Mouse (Mus musculus) lung, postnatal 4 days (tissue): ENCODE results near the gene Phf23.
A peak's percentile ranks its signal among the peaks of the same experiment; 100 is the strongest.

Experiments
- DNase-seq, 2 experiments: peaks; one replicate each; pipeline ENCODE4 v3.0.0; 2021

Gene Phf23

GRCm38 (mm10) chr11:69974907-69975306, 20.7 kb upstream of the Phf23 start:
- no peak for DNase-seq

- no peak for DNase-seq
These were observed 19.3 kb upstream of the Phf23 start for GRCm38 (mm10) chr11:69976271-69976670.

- no peak for DNase-seq
These were observed 15.8 kb upstream of the Phf23 start for GRCm38 (mm10) chr11:69979827-69980195.

- DNase-seq: peak; percentile 98
These were observed 15.1 kb upstream of the Phf23 start for GRCm38 (mm10) chr11:69980196-69981140.

- peak in 1 of 2 experiments; percentile 36 for DNase-seq
These were observed 14.3 kb upstream of the Phf23 start, which contains the start of gene Ctdnep1 for GRCm38 (mm10) chr11:69981141-69981762. TSS of gene Ctdnep1 (plus strand) at chr11:69981156.

GRCm38 (mm10) chr11:69982225-69982624, 13.4 kb upstream of the Phf23 start, which contains the start of gene Elp5:
TSS of gene Elp5 (minus strand) at chr11:69982517.
- no peak for DNase-seq

- no peak for DNase-seq
These were observed 12.7 kb upstream of the Phf23 start for GRCm38 (mm10) chr11:69982877-69983276.

GRCm38 (mm10) chr11:69983377-69983776, 12.2 kb upstream of the Phf23 start:
- no peak for DNase-seq

- no peak for DNase-seq
These were observed 11.1 kb upstream of the Phf23 start for GRCm38 (mm10) chr11:69984431-69984830.

GRCm38 (mm10) chr11:69989949-69990348, 5.6 kb upstream of the Phf23 start:
- no peak for DNase-seq

GRCm38 (mm10) chr11:69990850-69991691, 4.5 kb upstream of the Phf23 start, which contains the start of gene Gabarap:
TSS of gene Gabarap (plus strand) at chr11:69991143.
- peak; percentile 97 for DNase-seq

- no peak for DNase-seq
These were observed 3.9 kb upstream of the Phf23 start for GRCm38 (mm10) chr11:69991711-69992110.

GRCm38 (mm10) chr11:69992396-69992795, 3.2 kb upstream of the Phf23 start:
- DNase-seq: no peak

- no peak for DNase-seq
These were observed 2.6 kb upstream of the Phf23 start for GRCm38 (mm10) chr11:69992932-69993331.

- DNase-seq: no peak
These were observed 1.0 kb upstream of the Phf23 start for GRCm38 (mm10) chr11:69994401-69995090.

- peak in 1 of 2 experiments; percentile 67 for DNase-seq
These were observed 834 bp downstream of the Phf23 start for GRCm38 (mm10) chr11:69996161-69997061.

- peak; percentile 93 to 95 for DNase-seq
These were observed 1.5 kb downstream of the Phf23 start for GRCm38 (mm10) chr11:69997070-69997509.

- DNase-seq: no peak
These were observed 3.3 kb downstream of the Phf23 start for GRCm38 (mm10) chr11:69998567-69999491.

- no peak for DNase-seq
These were observed 4.1 kb downstream of the Phf23 start for GRCm38 (mm10) chr11:69999666-70000065.

GRCm38 (mm10) chr11:70000396-70000898, 4.9 kb downstream of the Phf23 start, which contains the start of gene Dvl2:
TSS of gene Dvl2 (plus strand) at chr11:70000595.
- DNase-seq: peak; percentile 94 to 95
